Mouse (Mus musculus) liver, adult 2 months (tissue): ENCODE results near the gene Cct6b. TPM values are rescaled to one million over a fixed set of nuclear protein-coding genes. Genes with fewer than 3 reads are reported as not detected.

Source experiments
- DNase-seq: peaks from one replicate; pipeline ENCODE4 v3.0.0-alpha.2; 2011; ENCODE audit warnings: low read depth, low spot score; ENCODE audit errors: extremely low read depth
- H3K27ac ChIP-seq: fragments of 200-500 bp; replicated peaks from 2 replicates; pipeline ENCODE4 v1.5.1; 2012; ENCODE audit warnings: low read depth, mild to moderate bottlenecking, control low read depth, inconsistent platforms, low read length; ENCODE audit not compliant: insufficient read depth
- H3K27me3 ChIP-seq: fragments of 200-500 bp; 2 replicates; pipeline ENCODE4 v1.6.1; 2012; ENCODE audit warnings: mild to moderate bottlenecking, moderate library complexity, low read length, inconsistent platforms; ENCODE audit not compliant: control insufficient read depth, insufficient read depth
- H3K36me3 ChIP-seq: fragments of 200-500 bp; 2 replicates; pipeline ENCODE4 v1.6.1; 2012; ENCODE audit warnings: low read length, inconsistent platforms; ENCODE audit not compliant: control insufficient read depth, insufficient read depth
- H3K4me1 ChIP-seq: fragments of 200-500 bp; 2 replicates; pipeline ENCODE4 v1.6.1; 2011; ENCODE audit warnings: low read length; ENCODE audit not compliant: control insufficient read depth, insufficient read depth
- H3K4me3 ChIP-seq: fragments of 200-500 bp; 2 replicates; pipeline ENCODE4 v1.5.1; 2011; ENCODE audit warnings: low read depth, mild to moderate bottlenecking, control low read depth, low read length, moderate library complexity; ENCODE audit not compliant: insufficient read depth
- H3K79me2 ChIP-seq: fragments of 200-500 bp; 2 replicates; pipeline ENCODE4 v1.6.1; 2012; ENCODE audit warnings: inconsistent platforms, mild to moderate bottlenecking, low read length, moderate library complexity; ENCODE audit not compliant: control insufficient read depth, insufficient read depth
- H3K9ac ChIP-seq: fragments of 200-500 bp; 2 replicates; pipeline ENCODE4 v1.6.1; 2012; ENCODE audit warnings: low read depth, mild to moderate bottlenecking, control low read depth, inconsistent platforms, low read length
- CTCF ChIP-seq: fragments of 200-500 bp; IDR thresholded peaks from 2 replicates; pipeline ENCODE4 v1.5.1; 2011; ENCODE audit warnings: low read depth, low read length, control low read depth
- POLR2A ChIP-seq: fragments of 200-500 bp; IDR thresholded peaks from 2 replicates; pipeline ENCODE4 v1.6.1; 2011; ENCODE audit warnings: low read length, control low read depth; ENCODE audit not compliant: insufficient read depth; ENCODE audit errors: extremely low read depth
- WGBS: fragments of 180-500 bp; shearing (Covaris S2); methylation state at CpG from one replicate; pipeline ENCODE4 v1.1.7; 2018; 5-methylcytosine and 5-hydroxymethylcytosine counted together
- polyA plus RNA-seq: library from polyadenylated mRNA; depleted of rRNA; stranded (reverse); fragments of >200 nt; gene quantifications from 2 replicates; pipeline ENCODE4 v1.2.3, GENCODE M21; 2012; rRNA removed
- total RNA-seq: library from RNA; depleted of rRNA; stranded (reverse); fragments of >200 nt; gene quantifications from 2 replicates; pipeline ENCODE4 v1.2.3, GENCODE M21; 2014; rRNA removed

Gene Cct6b
- total and polyA plus RNA-seq, 2 experiments: 0.16 to 1.2 TPM

GRCm38 (mm10) chr11:82683765-82684505 is 80.2 kb downstream of the Cct6b start:
- no peaks in the 10 kb centered on the region for H3K79me2 ChIP-seq
- no peak overlapping the region for H3K4me3 ChIP-seq
- TF ChIP-seq POLR2A: no peak
- peak; percentile 28 for TF ChIP-seq CTCF
- 46% methylated on average over 12 of the region's 12 CpGs for WGBS
- H3K27ac ChIP-seq: no peak overlapping the region
- no peak for DNase-seq
- 0 out of 2 replicates have a peak, but pooled peaks cover 4% of the 10 kb centered on the region for H3K27me3 ChIP-seq
- no peak overlapping the region for H3K9ac ChIP-seq
- no peaks in the 10 kb centered on the region for H3K4me1 ChIP-seq
- no peaks in the 10 kb centered on the region for H3K36me3 ChIP-seq

GRCm38 (mm10) chr11:82678561-82678960 is 85.6 kb downstream of the Cct6b start:
- Histone ChIP-seq H3K79me2 (no peaks in the 10 kb centered on the region), H3K27ac (no peak overlapping the region), H3K36me3 (no peaks in the 10 kb centered on the region), H3K27me3 (no peaks in the 10 kb centered on the region), H3K4me1 (no peaks in the 10 kb centered on the region), H3K9ac (no peak overlapping the region), H3K4me3 (no peak overlapping the region)
- 92% methylated on average over 12 of the region's 12 CpGs for WGBS
- no peak for DNase-seq
- TF ChIP-seq POLR2A: no peak
- TF ChIP-seq CTCF: no peak

Other genes with a start within 250 kb of the Cct6b start
- 7.8 and 9.1 TPM in 2 replicates for gene Zfp830, start within 50 bp of the Cct6b start, total RNA-seq
- gene Zfp830, start within 50 bp of the Cct6b start, polyA plus RNA-seq: 4.3 TPM in 2 replicates
- 15.4 TPM in 2 replicates for gene Lig3, start 16.8 kb upstream of the Cct6b start, total RNA-seq
- gene Lig3, start 16.8 kb upstream of the Cct6b start, polyA plus RNA-seq: 6.1 and 8.0 TPM in 2 replicates
- 10.6 and 12.5 TPM in 2 replicates for gene Rffl, start 106.9 kb upstream of the Cct6b start, total RNA-seq
- gene Rffl, start 106.9 kb upstream of the Cct6b start, polyA plus RNA-seq: 11.7 and 12.7 TPM in 2 replicates
- 4.0 and 5.0 TPM in 2 replicates for gene Rad51d, start 126.3 kb upstream of the Cct6b start, total RNA-seq
- gene Rad51d, start 126.3 kb upstream of the Cct6b start, polyA plus RNA-seq: 8.1 and 9.0 TPM in 2 replicates
- gene Fndc8, start 127.8 kb upstream of the Cct6b start, total RNA-seq: 0.20 TPM in 1 of 2 replicates, not detected in the other
- not detected in 2 replicates for gene Fndc8, start 127.8 kb upstream of the Cct6b start, polyA plus RNA-seq
- 2.3 and 2.6 TPM in 2 replicates for gene Nle1, start 144.1 kb upstream of the Cct6b start, total RNA-seq
- gene Nle1, start 144.1 kb upstream of the Cct6b start, polyA plus RNA-seq: 11.0 and 15.6 TPM in 2 replicates
- gene Unc45b, start 146.2 kb upstream of the Cct6b start, total RNA-seq: 0.46 and 0.81 TPM in 2 replicates
- 0.32 TPM in 2 replicates for gene Unc45b, start 146.2 kb upstream of the Cct6b start, polyA plus RNA-seq
- 9.5 and 12.0 TPM in 2 replicates for gene Slfn5, start 187.0 kb upstream of the Cct6b start, total RNA-seq
- gene Slfn5, start 187.0 kb upstream of the Cct6b start, polyA plus RNA-seq: 0.83 and 1.3 TPM in 2 replicates
- 2.7 and 3.1 TPM in 2 replicates for gene Slfn9, start 227.5 kb upstream of the Cct6b start, total RNA-seq
- gene Slfn9, start 227.5 kb upstream of the Cct6b start, polyA plus RNA-seq: 0.20 and 0.25 TPM in 2 replicates